24 mouse cellular contexts compared by ENCODE assay signal in genomic region chr1:136677847-136678325, GRCm38 (mm10).
"Had no signal": no experiment of that assay in that cellular context is flagged by ENCODE, and none has a peak within 500 bp of the region (broad histone marks: within the 10 kb centered on the region; RNA-seq: fewer than 3 reads in every experiment).

No protein-coding gene starts in this region.

- H3K9me3 ChIP-seq: heart, embryonic 10.5 days; heart, embryonic 12.5 days; hindbrain, embryonic 10.5 days; hindbrain, embryonic 12.5 days; intestine, embryonic 15.5 days; limb, embryonic 13.5 days; limb, embryonic 15.5 days; liver, embryonic 12.5 days had no signal

- H3K36me3 ChIP-seq: heart, embryonic 10.5 days; heart, embryonic 12.5 days; hindbrain, embryonic 10.5 days; hindbrain, embryonic 12.5 days; intestine, embryonic 15.5 days; limb, embryonic 13.5 days; limb, embryonic 15.5 days; liver, embryonic 12.5 days had no signal

- DNase-seq: gastrocnemius, adult 2 months; gastrocnemius, postnatal 10 days; gastrocnemius, postnatal 25 days; heart, adult 18-20 months; heart, postnatal 10 days; heart, postnatal 4 days; kidney, adult 18-20 months; kidney, adult 8-10 months; kidney, postnatal 10 days; kidney, postnatal 25 days; kidney, postnatal 4 days; layer of hippocampus, postnatal 36 days; left cerebral cortex, postnatal 4 days had no signal

- H3K4me1 ChIP-seq: heart, embryonic 12.5 days had no signal

- H3K27ac ChIP-seq: gastrocnemius, adult 2 months; heart, embryonic 10.5 days; hindbrain, embryonic 10.5 days; hindbrain, embryonic 12.5 days; hindbrain, embryonic 14.5 days; intestine, embryonic 15.5 days; layer of hippocampus, adult 2 months; limb, embryonic 13.5 days; limb, embryonic 15.5 days; liver, embryonic 12.5 days; liver, embryonic 14.5 days had no signal

- H3K9ac ChIP-seq: heart, embryonic 12.5 days; hindbrain, embryonic 12.5 days; hindbrain, embryonic 14.5 days; intestine, embryonic 15.5 days; limb, embryonic 13.5 days; limb, embryonic 15.5 days; liver, embryonic 12.5 days; liver, embryonic 14.5 days had no signal

- H3K4me3 ChIP-seq: gastrocnemius, adult 2 months; heart, embryonic 10.5 days; heart, embryonic 12.5 days; hindbrain, embryonic 10.5 days; hindbrain, embryonic 12.5 days; intestine, embryonic 15.5 days; layer of hippocampus, adult 2 months; limb, embryonic 13.5 days; limb, embryonic 15.5 days; liver, embryonic 12.5 days had no signal

- H3K27me3 ChIP-seq: heart, embryonic 12.5 days; hindbrain, embryonic 12.5 days; intestine, embryonic 15.5 days; limb, embryonic 13.5 days; limb, embryonic 15.5 days; liver, embryonic 12.5 days had no signal
